Mouse (Mus musculus): ENCODE measurements around the gene Zfp575. TPM values are rescaled to one million over a fixed set of nuclear protein-coding genes. Genes with fewer than 3 reads are reported as not detected.

Zfp575 gene
- polyA plus RNA-seq, 1 experiment = 0.27 TPM

DNA sequence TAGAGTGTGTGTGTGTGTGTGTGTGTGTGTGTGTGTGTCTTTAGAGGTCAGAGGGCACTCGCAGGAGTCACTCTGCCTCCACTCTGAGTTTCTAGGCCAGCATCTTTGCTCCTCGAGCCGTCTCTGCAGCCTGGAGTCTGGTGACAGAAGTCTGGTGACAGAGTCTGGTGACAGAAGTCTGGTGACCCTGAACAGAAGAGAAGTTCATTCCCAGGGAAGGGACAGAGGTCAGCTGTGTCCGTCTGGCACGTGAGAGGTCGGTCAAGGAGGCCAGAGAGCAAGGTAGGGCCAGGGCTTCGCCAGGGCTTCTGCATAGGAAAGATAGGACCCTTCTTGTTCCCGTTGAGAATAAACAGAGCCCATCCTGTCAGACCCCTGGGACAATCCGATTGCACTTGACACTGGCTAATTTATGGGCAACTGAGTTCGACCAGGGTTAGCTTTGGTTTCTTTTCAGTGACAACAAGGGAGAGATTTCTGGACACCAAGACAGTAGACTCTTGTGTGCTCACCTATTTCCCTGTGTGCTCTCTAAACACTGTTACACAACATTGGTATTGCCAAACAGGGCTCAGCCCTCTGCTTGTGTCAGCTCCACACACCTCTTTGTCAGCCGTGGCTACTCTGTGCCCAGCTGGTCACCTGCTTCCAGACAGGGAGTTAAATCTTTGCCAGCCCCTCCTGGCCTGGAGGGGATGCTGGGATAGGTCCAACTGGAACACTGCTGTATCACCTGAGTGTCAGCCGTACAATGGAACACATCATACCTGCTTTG lies 35.3 kb downstream of the Zfp575 start:
- 0 out of 2 replicates have a peak, but pooled peaks cover 2% of the 10 kb centered on the region for H3K4me1 ChIP-seq (ENCODE audit: control insufficient read depth, insufficient read depth, low read length)
- no peak for DNase-seq
- H3K4me3 ChIP-seq (replicated peaks; ENCODE audit: extremely low read depth, low read depth, low read length) = no peak overlapping the region
- TF ChIP-seq CTCF (IDR thresholded peaks at IDR 0.05; ENCODE audit: insufficient read depth, low read length) (no peak), POLR2A (IDR thresholded peaks at IDR 0.05; ENCODE audit: borderline replicate concordance, extremely low read depth, low read depth, low read length) (no peak)
- 74% methylated on average over 12 of the region's 12 CpGs for WGBS

- peak overlapping the region; percentile 97 for H3K4me3 ChIP-seq (replicated peaks; ENCODE audit: extremely low read depth, low read depth, low read length)
- DNase-seq = no peak
- TF ChIP-seq CTCF (IDR thresholded peaks at IDR 0.05; ENCODE audit: insufficient read depth, low read length) (no peak), POLR2A (IDR thresholded peaks at IDR 0.05; ENCODE audit: borderline replicate concordance, extremely low read depth, low read depth, low read length) (no peak)
- WGBS = 21% methylated on average over 13 of the region's 13 CpGs
- H3K4me1 ChIP-seq (ENCODE audit: control insufficient read depth, insufficient read depth, low read length) = 0 out of 2 replicates have a peak, but pooled peaks cover 2% of the 10 kb centered on the region
Measured at GRCm38 (mm10) chr7:24547534-24548036, 39.9 kb downstream of the Zfp575 start.

DNA sequence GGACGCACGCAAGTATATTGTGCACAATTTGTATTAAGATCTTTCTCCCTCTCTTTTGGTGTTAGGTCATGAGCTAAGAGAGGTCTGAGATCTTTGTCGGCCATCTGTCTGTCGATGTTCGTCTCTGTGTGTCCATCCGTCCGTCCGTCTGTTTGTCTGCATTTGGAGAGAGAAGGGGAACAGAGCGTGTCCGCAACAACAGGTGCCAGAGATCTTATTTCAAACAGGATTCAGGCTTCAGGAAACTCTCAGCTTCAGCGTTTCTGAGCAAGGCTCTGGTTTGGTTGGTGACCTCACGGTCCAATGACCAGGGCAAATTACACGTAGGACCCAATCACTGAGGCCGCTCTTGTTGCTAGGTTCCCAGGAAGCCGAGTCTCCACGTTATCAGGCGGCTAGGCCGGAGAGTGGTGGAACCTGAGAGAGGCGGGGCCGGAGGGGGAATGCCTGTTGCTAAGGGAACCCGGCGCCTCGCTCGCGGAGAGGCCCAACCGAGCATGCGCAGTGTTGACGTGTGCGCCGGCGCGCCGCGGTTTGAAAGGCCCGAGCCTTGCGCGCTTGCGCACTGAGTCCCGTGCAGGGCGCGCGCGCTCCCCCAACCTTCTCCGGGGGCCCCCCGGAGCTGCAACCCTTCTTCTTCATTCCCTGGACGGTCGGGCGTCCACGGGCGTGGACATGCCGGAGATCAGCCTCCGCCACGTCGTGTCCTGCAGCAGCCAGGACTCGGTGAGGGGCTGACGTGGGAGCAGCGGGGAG lies 40.6 kb downstream of the Zfp575 start:
- H3K4me3 ChIP-seq (replicated peaks; ENCODE audit: extremely low read depth, low read depth, low read length) = peak overlapping the region; percentile 97
- TF ChIP-seq CTCF (IDR thresholded peaks at IDR 0.05; ENCODE audit: insufficient read depth, low read length) (no peak), POLR2A (IDR thresholded peaks at IDR 0.05; ENCODE audit: borderline replicate concordance, extremely low read depth, low read depth, low read length) (no peak)
- peak; percentile 98 for DNase-seq
- H3K4me1 ChIP-seq (ENCODE audit: control insufficient read depth, insufficient read depth, low read length) = 0 out of 2 replicates have a peak, but pooled peaks cover 2% of the 10 kb centered on the region
- 1% methylated on average over 57 of the region's 57 CpGs for WGBS

GRCm38 (mm10) chr7:24546068-24546614 lies 41.3 kb downstream of the Zfp575 start, which contains the start of the genes Pinlyp and Xrcc1:
TSS of gene Pinlyp (minus strand) at chr7:24546118.
TSS of gene Xrcc1 (plus strand) at chr7:24546289.
- 35% methylated on average over 13 of the region's 13 CpGs for WGBS
- Histone ChIP-seq H3K4me1 (ENCODE audit: control insufficient read depth, insufficient read depth, low read length) (0 out of 2 replicates have a peak, but pooled peaks cover 2% of the 10 kb centered on the region), H3K4me3 (replicated peaks; ENCODE audit: extremely low read depth, low read depth, low read length) (peak within 1 kb of the TSS; percentile 97)
- TF ChIP-seq POLR2A (IDR thresholded peaks at IDR 0.05; ENCODE audit: borderline replicate concordance, extremely low read depth, low read depth, low read length) = no peak
- no peak for TF ChIP-seq CTCF (IDR thresholded peaks at IDR 0.05; ENCODE audit: insufficient read depth, low read length)
- DNase-seq = peak; percentile 18

GRCm38 (mm10) chr7:24544506-24544905 lies 42.9 kb downstream of the Zfp575 start:
- 83% methylated on average over 2 of the region's 2 CpGs for WGBS
- no peak for DNase-seq
- no peak overlapping the region for H3K4me3 ChIP-seq (replicated peaks; ENCODE audit: extremely low read depth, low read depth, low read length)
- TF ChIP-seq POLR2A (IDR thresholded peaks at IDR 0.05; ENCODE audit: borderline replicate concordance, extremely low read depth, low read depth, low read length) (no peak), CTCF (IDR thresholded peaks at IDR 0.05; ENCODE audit: insufficient read depth, low read length) (no peak)
- H3K4me1 ChIP-seq (ENCODE audit: control insufficient read depth, insufficient read depth, low read length) = 0 out of 2 replicates have a peak, but pooled peaks cover 2% of the 10 kb centered on the region

DNA sequence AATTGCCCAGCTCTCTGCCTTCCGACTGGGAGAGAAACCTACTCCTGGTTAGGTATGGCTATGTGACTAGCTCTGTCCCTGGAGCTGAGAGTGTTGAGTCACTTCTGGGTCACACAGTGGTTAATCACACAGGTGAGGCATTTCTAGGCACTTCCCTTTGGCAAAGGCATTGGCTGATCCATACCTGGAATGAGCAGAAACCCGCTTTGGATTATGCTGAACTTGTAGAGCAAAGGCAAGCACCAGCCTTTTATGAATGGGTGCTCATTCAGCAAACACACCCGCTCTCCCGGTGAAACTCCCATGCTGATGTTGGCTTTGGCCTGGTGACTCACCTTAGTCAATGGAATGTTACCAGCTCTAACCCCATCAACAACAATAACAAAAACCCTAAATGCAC lies 47.8 kb downstream of the Zfp575 start:
- no peaks in the 10 kb centered on the region for H3K4me1 ChIP-seq (ENCODE audit: control insufficient read depth, insufficient read depth, low read length)
- WGBS = 80% methylated on average over 4 of the region's 4 CpGs
- TF ChIP-seq CTCF (IDR thresholded peaks at IDR 0.05; ENCODE audit: insufficient read depth, low read length) (no peak), POLR2A (IDR thresholded peaks at IDR 0.05; ENCODE audit: borderline replicate concordance, extremely low read depth, low read depth, low read length) (no peak)
- no peak overlapping the region for H3K4me3 ChIP-seq (replicated peaks; ENCODE audit: extremely low read depth, low read depth, low read length)
- no peak for DNase-seq

DNA sequence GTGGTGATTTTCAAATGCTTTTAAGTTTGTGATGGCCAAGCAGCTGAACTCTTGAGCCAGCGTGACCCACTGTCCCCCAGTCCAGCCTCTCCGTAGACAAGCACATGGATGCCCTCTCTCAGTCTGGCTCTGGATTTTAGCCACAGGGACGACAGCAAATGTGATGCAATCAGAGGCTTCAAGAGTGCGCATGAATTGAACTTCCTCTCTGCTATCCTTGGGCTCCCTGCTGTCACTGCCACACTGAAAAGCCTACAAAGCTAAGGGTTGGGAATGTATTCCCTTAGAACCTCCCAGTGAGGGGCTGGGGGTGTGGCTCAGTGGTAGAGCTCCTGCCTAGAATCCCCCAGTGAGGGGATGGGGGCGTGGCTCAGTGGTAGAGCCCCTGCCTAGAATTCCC lies 48.7 kb downstream of the Zfp575 start:
- Histone ChIP-seq H3K4me3 (replicated peaks; ENCODE audit: extremely low read depth, low read depth, low read length) (no peak overlapping the region), H3K4me1 (ENCODE audit: control insufficient read depth, insufficient read depth, low read length) (no peaks in the 10 kb centered on the region)
- WGBS = 73% methylated on average over 5 of the region's 5 CpGs
- DNase-seq = no peak
- TF ChIP-seq POLR2A (IDR thresholded peaks at IDR 0.05; ENCODE audit: borderline replicate concordance, extremely low read depth, low read depth, low read length) (no peak), CTCF (IDR thresholded peaks at IDR 0.05; ENCODE audit: insufficient read depth, low read length) (no peak)

DNA sequence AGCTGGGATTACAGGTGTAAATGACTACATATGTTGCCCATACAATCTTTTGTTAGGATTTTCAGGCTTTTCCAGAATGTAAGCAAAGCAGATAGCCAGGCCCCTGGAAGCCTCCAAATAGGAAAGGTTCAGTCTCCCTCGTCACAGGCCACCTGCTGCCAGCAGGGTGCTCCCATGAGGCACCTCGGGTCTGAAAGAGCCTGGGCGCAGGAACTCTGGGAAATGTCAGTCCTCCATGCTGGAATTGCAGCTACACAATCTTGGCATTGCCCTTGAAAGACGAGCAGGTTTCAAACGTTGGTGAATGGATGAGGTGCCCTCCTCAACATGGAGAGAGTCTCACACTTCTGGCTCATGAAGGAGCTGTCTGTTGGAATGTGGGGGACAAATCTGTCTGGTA lies 49.3 kb downstream of the Zfp575 start:
- 40% methylated on average over 5 of the region's 5 CpGs for WGBS
- DNase-seq = no peak
- TF ChIP-seq CTCF (IDR thresholded peaks at IDR 0.05; ENCODE audit: insufficient read depth, low read length) (no peak), POLR2A (IDR thresholded peaks at IDR 0.05; ENCODE audit: borderline replicate concordance, extremely low read depth, low read depth, low read length) (no peak)
- Histone ChIP-seq H3K4me1 (ENCODE audit: control insufficient read depth, insufficient read depth, low read length) (no peaks in the 10 kb centered on the region), H3K4me3 (replicated peaks; ENCODE audit: extremely low read depth, low read depth, low read length) (no peak overlapping the region)

DNA sequence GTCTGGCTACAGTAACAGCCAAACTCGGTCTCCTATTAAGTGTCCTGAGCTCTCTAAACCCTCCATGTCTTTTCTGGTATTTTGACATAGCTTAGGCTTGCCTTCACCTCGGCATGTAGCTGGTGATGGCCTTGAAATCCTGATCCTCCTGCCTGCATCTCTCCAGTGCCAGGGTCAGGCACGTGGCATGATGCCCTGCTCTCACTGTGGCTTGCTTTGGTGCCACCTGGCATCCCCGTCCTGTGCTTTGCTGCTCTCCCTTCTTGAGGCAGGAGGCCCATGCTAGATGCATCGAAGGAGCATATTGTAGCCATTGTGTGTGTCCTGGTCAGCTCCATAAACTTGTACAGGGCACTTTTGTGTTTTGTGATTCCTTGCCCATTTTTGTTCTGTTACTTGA lies 49.9 kb downstream of the Zfp575 start:
- WGBS = 68% methylated on average over 5 of the region's 5 CpGs
- Histone ChIP-seq H3K4me3 (replicated peaks; ENCODE audit: extremely low read depth, low read depth, low read length) (no peak overlapping the region), H3K4me1 (ENCODE audit: control insufficient read depth, insufficient read depth, low read length) (no peaks in the 10 kb centered on the region)
- no peak for DNase-seq
- TF ChIP-seq POLR2A (IDR thresholded peaks at IDR 0.05; ENCODE audit: borderline replicate concordance, extremely low read depth, low read depth, low read length) (no peak), CTCF (IDR thresholded peaks at IDR 0.05; ENCODE audit: insufficient read depth, low read length) (no peak)

Data from lung, adult 2 months (tissue).